Mouse (Mus musculus): ENCODE measurements around the gene Zfp61.

The Zfp61 gene

DNA sequence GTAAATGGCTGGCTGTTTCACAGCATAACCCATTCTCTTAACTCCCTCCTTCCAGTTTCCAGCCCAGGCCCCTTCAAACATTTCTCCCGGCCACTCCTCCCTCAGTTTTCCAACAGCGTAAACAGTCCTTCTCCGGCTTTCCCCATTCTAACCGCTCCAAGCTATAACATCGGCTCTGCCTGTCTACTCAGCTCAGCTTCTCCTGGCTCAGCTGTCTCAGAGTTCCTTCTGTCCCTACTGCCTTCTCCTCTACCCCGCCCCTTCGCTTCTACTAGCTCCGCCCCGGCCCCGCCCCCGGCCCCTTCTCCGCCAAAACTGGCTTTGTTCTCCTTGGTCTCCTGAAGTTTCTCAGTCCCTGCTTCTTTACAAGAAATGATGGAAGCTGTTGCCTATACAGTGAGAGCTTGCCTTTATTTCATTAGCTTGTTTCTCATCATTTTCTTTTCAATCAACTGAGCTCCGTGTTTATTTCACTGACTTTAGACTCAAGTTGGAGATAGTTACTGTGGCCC is at the start of gene Zfp61:
Gene Zfp61 (minus strand): TSS at position 462 of the 512 bp plus-strand sequence.
- no peak for DNase-seq (ENCODE audit: low spot score)

DNA sequence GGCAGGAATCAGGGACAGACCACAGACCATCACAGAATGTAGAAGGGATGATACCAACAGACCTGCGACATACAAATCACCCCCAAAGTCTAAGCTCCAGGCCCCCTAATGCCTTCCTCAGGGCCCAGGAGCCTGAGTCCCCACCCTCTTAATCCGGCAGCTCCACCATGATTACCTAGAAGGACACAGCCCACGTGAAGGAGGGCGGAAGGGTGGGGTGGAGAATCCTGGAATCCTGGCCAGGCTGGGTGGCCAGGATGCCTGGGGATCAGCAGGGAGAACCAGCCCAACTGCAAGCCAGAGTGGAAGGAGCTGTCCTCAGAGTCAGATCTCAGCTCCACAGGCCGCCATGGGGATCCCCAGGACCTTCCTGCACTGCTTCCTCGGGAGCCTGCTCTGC is 47.9 kb upstream of the Zfp61 start, which contains the start of gene Lypd5:
Gene Lypd5 (plus strand): TSS at position 301 of the 400 bp plus-strand sequence.
- DNase-seq (ENCODE audit: low spot score): no peak

- DNase-seq (ENCODE audit: low spot score): no peak
Measured at GRCm38 (mm10) chr7:24346444-24346843, 45.4 kb upstream of the Zfp61 start.

- DNase-seq (ENCODE audit: low spot score): no peak
Measured at GRCm38 (mm10) chr7:24343701-24344272, 42.8 kb upstream of the Zfp61 start.

GRCm38 (mm10) chr7:24338241-24338640 is 37.2 kb upstream of the Zfp61 start:
- DNase-seq (ENCODE audit: low spot score): no peak

GRCm38 (mm10) chr7:24335699-24336309 is 34.8 kb upstream of the Zfp61 start:
- DNase-seq (ENCODE audit: low spot score): peak; percentile 26

GRCm38 (mm10) chr7:24333304-24333986 is 32.4 kb upstream of the Zfp61 start, which contains the start of gene Tescl:
Tescl (minus strand) TSS chr7:24333936.
- DNase-seq (ENCODE audit: low spot score): no peak

GRCm38 (mm10) chr7:24327281-24327975 is 26.4 kb upstream of the Zfp61 start:
- no peak for DNase-seq (ENCODE audit: low spot score)

DNA sequence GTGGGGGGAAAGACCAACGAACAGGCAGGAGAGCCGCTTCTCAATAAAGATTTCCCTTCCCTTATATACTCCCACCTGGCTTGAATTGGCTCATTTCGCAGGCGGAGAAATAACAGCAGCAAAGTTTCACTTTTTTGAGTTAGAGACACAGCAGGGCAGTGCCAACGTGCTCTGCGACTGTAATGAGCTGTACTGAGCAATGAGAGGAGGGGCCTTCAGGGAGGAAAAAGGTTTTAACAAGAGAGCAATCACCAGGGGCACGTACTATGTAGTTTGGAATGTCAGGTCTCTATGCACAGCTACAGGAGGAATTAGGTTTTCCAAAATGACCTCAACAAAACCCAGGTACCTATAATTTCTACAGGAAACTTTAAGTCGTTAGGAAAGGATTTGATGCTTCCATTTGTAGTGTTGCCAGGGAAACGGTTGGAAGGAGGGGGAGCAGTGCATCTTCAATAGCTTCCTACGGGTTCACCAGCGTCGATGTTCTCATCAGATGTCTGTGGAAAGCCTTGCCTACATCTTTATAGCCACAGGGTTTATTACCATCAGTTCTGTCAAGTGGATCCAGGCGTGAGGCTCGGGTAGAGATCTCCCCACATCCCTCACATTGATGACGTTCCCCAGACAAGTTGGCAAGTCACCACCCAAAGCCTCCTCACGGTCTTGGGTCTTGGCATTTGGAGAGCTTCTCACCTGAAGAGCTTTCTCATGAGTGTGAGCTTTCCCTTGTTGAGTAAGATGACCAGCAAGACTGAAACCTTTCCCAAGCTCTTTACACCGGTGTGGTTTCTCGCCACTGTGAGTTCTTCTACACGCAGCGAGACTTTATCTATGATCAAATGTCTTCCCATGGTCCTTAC is 25.5 kb upstream of the Zfp61 start:
- no peak for DNase-seq (ENCODE audit: low spot score)

DNA sequence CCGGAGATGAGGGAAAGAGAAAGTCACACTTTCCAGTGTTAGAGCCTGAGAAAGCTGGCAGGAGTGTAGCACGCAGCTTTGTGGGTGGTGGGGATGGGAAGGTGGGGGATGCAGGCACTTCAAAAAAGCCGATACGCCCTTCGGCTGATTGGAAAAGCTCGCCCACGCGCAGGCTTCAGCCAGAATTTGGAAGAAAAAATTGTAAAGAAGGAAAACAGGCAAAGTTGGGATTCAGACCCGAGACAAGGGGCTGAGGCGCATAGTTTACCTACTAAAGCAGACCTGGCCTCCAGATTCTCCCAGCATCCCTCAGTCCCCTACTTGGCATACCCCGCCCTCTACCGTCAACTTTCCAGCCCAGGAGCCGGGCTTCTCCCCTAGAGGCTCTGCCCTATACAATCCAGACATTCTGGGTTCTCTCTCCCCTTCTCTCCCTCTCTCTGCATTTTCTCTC is 24.7 kb upstream of the Zfp61 start:
- DNase-seq (ENCODE audit: low spot score): no peak

DNA sequence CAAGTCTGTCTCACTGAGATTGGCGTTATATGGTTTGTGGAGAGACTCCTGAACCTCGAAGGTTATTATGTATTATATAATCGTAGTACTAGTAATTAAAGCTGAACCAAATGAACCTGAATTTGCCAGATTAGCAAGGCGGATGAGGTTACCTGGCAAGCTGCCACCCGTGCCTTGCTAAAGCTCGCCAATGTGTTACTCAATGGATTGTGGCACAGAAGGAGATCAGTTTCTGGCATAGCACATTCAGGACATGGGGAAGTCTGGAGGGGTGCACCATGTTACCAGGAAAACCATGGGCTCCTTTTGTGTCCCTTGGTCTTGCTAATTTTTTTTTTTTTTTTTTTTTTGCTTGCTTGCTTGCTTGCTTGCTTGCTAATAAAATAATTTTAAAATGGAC is 24.2 kb upstream of the Zfp61 start:
- DNase-seq (ENCODE audit: low spot score): no peak

DNA sequence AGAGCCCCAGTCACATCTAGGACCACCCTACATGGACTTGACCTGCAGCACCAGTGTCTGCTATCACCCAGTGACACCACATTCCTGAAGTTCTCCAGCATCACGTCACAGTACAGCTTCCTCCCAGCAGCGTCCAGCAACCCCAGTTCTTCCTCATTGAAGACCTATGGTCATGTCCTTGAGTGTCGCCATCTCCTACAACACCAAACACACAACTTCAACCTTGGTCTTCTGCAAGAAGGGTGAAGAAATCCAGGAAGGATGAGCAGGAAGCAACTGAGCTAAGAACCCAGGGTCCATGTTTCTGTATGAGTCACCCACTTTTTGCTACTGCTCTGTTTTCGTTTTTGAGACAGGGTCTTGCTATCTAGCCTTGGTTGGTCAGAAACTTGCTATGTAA is 21.6 kb upstream of the Zfp61 start:
- no peak for DNase-seq (ENCODE audit: low spot score)

DNA sequence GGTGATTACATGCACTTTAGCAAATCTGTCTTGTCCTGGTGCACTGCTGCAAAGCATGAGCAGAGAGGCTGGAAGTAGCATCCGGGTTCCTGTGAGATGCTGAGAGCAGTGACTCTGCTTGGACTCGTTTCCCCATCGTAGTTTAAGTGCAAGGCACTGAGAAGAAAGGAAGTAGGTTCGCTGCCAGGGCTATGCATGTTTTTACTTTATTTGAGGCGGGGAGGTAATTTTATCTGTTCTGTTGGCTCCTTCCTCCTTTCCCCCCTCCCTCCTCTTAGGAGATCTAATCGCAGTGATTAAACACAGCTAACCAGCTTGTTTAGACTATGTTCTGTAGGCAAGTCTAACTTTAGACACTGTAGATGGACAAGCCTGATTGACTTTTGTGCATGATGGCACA is 17.9 kb upstream of the Zfp61 start:
- no peak for DNase-seq (ENCODE audit: low spot score)

DNA sequence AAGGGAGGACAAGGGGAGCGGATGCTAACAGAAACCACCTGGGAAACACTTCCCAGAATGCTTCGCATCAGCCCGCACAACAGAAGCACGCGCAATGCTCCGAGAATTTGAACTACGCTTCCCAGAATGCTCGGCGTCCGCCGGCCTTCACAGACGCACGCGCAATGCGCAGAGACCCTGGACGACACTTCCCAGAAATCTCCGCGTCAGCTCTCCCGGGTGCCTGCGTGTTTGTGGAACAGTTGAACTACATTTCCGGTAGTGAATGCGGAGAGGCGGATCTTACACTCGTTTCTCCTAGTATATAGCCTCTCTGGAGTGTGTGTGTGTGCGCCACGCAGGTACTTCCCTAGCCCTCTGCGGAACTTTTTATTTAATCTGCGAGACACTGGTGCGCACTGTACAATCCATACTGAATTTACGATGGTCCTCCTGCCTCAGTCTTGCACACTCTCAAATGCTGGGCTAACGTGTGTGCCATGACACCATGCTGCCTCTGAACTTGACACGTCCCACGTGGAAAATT is 15.6 kb upstream of the Zfp61 start, which contains the start of gene Zfp94:
Gene Zfp94 (minus strand): TSS at position 100 of the 526 bp plus-strand sequence.
- DNase-seq (ENCODE audit: low spot score): peak; percentile 80

GRCm38 (mm10) chr7:24315726-24316566 is 14.9 kb upstream of the Zfp61 start:
- DNase-seq (ENCODE audit: low spot score): no peak

- no peak for DNase-seq (ENCODE audit: low spot score)
Measured at GRCm38 (mm10) chr7:24299823-24300481, 1.1 kb downstream of the Zfp61 start.

DNA sequence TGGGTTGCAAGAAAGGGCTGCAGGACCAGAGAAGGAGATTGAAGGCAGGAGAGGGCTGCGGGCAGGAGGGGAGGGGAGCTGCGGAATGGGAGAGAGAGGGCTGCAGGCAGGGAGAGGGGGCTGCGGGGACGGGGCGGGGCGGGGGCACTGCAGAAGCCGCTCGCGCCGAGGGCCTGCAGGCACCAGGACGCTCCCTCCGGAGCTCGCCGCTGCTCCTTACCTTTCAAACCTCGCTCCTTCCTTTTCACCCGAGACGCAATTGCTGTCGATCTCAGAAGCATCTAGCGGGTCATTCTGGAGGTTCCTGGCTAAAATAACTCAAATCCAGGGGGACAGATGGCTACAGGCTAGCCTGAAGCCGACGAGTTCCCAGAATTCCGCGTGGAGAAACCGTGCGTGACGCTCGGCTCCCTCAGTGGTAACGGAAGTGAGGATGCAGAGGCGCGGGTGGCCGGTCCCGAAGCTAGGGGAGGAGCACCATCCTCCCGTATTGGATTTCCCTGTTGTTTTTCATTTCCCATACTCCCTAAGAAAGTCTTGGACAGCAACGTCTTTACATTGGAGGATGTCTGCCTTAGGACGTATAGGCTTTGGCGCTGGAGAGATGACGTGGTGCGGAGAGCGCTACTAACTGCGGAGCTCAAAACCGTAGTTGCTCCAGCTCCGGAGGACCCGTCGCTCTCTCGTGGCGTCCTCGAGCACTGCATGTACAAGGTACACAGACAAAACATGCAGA is 1.9 kb downstream of the Zfp61 start:
- peak; percentile 57 for DNase-seq (ENCODE audit: low spot score)

DNA sequence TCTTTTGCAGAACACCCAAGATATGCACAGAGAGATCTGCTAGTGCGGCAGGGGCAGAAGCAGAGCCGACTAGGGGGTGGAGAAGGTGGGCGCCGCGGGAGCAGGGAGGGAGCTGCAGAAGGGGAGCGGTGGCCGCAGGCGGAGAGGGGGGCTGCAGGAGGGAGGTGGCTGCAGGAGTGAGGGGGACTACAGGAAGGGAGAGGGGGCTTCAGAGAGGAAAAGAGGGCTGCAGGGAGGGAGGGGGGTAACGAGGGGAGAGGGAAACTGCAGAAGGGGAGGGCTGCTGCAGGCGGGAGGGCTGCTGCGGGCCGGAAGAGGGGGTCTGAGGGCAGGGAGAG is 2.4 kb downstream of the Zfp61 start:
- DNase-seq (ENCODE audit: low spot score): no peak
